Mouse (Mus musculus) myocyte (in vitro differentiated cells): ENCODE data around the gene Cyp11a1. TPM values are rescaled to one million over a fixed set of nuclear protein-coding genes. Genes with fewer than 3 reads are reported as not detected.

Experiments
- H3K27me3 ChIP-seq: one replicate; pipeline ENCODE4 v1.6.1; 2011; ENCODE audit not compliant: control insufficient read depth, insufficient read depth, insufficient read length
- H3K36me3 ChIP-seq: one replicate; pipeline ENCODE4 v1.6.1; 2011; ENCODE audit not compliant: control insufficient read depth, insufficient read depth
- H3K4me2 ChIP-seq: one replicate; pipeline ENCODE4 v1.6.1; 2011; ENCODE audit warnings: low read depth, control low read depth
- H3K4me3 ChIP-seq: one replicate; pipeline ENCODE4 v1.5.1; 2011; ENCODE audit warnings: mild to moderate bottlenecking, control low read depth, moderate library complexity
- H3K79me2 ChIP-seq: one replicate; pipeline ENCODE4 v1.6.1; 2011; ENCODE audit not compliant: control insufficient read depth, insufficient read depth
- H3ac ChIP-seq: one replicate; pipeline ENCODE4 v1.6.1; 2011; ENCODE audit not compliant: control insufficient read depth, insufficient read length
- CEBPB ChIP-seq: IDR thresholded peaks from 2 replicates; pipeline ENCODE4 v1.6.1; 2011; ENCODE audit warnings: mild to moderate bottlenecking, moderate library complexity; ENCODE audit not compliant: poor library complexity, insufficient read depth, severe bottlenecking
- E2F4 ChIP-seq: IDR thresholded peaks from one replicate; pipeline ENCODE4 v1.6.1; 2011; ENCODE audit warnings: mild to moderate bottlenecking, control low read depth, moderate library complexity; ENCODE audit not compliant: insufficient read depth
- MAX ChIP-seq: IDR thresholded peaks from one replicate; pipeline ENCODE4 v1.6.1; 2011; ENCODE audit warnings: low read depth, mild to moderate bottlenecking, control low read depth
- MYOD1 ChIP-seq, 3 experiments: IDR thresholded peaks; one replicate each; pipeline ENCODE4 v1.6.1; 2011; ENCODE audit warnings: control low read depth in 2 of 3, low read depth in 2 of 3, mild to moderate bottlenecking in 2 of 3, moderate library complexity in 1 of 3; ENCODE audit not compliant: insufficient read length in 2 of 3, control insufficient read depth in 1 of 3
- MYOG ChIP-seq, 3 experiments: IDR thresholded peaks; one replicate each; pipeline ENCODE4 v1.6.1; 2011; ENCODE audit warnings: control low read depth in 2 of 3, low read depth in 2 of 3, mild to moderate bottlenecking in 2 of 3; ENCODE audit not compliant: insufficient read length in 2 of 3, control insufficient read depth in 1 of 3, insufficient read depth in 1 of 3
- POLR2A ChIP-seq: IDR thresholded peaks from one replicate; pipeline ENCODE4 v1.6.1; 2011; ENCODE audit warnings: low read depth, mild to moderate bottlenecking, control low read depth, moderate library complexity; ENCODE audit not compliant: insufficient read length
- POLR2AphosphoS2 ChIP-seq: IDR thresholded peaks from one replicate; pipeline ENCODE4 v1.6.1; 2011; ENCODE audit warnings: low read depth, control low read depth; ENCODE audit not compliant: insufficient read length
- REST ChIP-seq: IDR thresholded peaks from one replicate; pipeline ENCODE4 v1.6.1; 2011; ENCODE audit warnings: mild to moderate bottlenecking, control low read depth, moderate library complexity; ENCODE audit not compliant: insufficient read depth, insufficient read length
- SRF ChIP-seq: IDR thresholded peaks from one replicate; pipeline ENCODE4 v1.6.1; 2011; ENCODE audit warnings: low read depth; ENCODE audit not compliant: control insufficient read depth, insufficient read length
- TCF12 ChIP-seq: IDR thresholded peaks from one replicate; pipeline ENCODE4 v1.6.1; 2011; ENCODE audit warnings: mild to moderate bottlenecking, control low read depth; ENCODE audit not compliant: poor library complexity, insufficient read depth, severe bottlenecking
- TCF3 ChIP-seq: IDR thresholded peaks from one replicate; pipeline ENCODE4 v1.6.1; 2011; ENCODE audit warnings: low read depth, control low read depth; ENCODE audit not compliant: insufficient read length
- USF1 ChIP-seq: IDR thresholded peaks from one replicate; pipeline ENCODE4 v1.6.1; 2011; ENCODE audit warnings: low read depth, mild to moderate bottlenecking, control low read depth, moderate library complexity
- polyA plus RNA-seq: library from polyadenylated mRNA; unstranded; fragments of >200 nt; fragmentation: generic; extraction: Trizol; gene quantifications from one replicate; pipeline ENCODE4 v1.2.1, GENCODE M21; 2012; ENCODE audit warnings: missing spikeins

The Cyp11a1 gene
- polyA plus RNA-seq, 1 experiment = 0.11 TPM

DNA sequence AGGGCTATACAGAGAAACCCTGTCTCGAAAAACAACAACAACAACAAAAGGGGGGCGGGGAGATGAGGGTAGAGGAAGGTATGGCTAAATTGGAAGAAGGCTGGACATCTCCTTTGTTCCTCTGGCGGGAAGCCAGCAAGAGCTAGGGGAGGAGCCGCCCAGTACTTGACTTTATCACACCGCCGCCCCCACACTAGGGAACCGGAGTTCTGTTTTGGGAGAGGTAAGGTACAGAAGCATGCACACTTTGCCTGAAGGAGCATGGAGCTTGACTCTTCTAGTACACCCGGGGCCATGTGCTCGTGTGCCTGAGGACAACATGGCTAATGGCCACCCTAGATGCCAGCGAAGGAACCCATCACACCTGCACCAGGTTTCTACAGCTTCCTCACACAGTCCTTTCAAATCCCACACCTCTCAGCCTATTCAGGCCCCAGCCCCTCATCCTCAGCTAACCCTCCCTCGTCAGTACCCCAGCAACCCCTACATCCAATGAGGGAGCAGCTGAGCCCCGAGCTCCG is 8.6 kb upstream of the Cyp11a1 start:
- no peak overlapping the region for H3K4me2 ChIP-seq
- peaks cover 8% of the 10 kb centered on the region for H3K27me3 ChIP-seq
- H3ac ChIP-seq = no peak overlapping the region
- no peak for TF ChIP-seq MYOD1 (IDR thresholded peaks at IDR 0.05; ENCODE audit: control insufficient read depth in 1 of 3, insufficient read length in 2 of 3, low read depth in 2 of 3)
- TF ChIP-seq SRF = no peak
- no peak for TF ChIP-seq POLR2A
- no peak for TF ChIP-seq POLR2AphosphoS2
- no peak for TF ChIP-seq USF1
- TF ChIP-seq REST = no peak
- TF ChIP-seq TCF3 = no peak
- TF ChIP-seq TCF12 = no peak
- TF ChIP-seq MAX = no peak
- TF ChIP-seq MYOG (IDR thresholded peaks at IDR 0.05; ENCODE audit: control insufficient read depth in 1 of 3, insufficient read depth in 1 of 3, insufficient read length in 2 of 3, low read depth in 2 of 3) = no peak
- TF ChIP-seq E2F4 = no peak
- no peak overlapping the region for H3K4me3 ChIP-seq
- no peaks in the 10 kb centered on the region for H3K36me3 ChIP-seq
- H3K79me2 ChIP-seq = no peaks in the 10 kb centered on the region

DNA sequence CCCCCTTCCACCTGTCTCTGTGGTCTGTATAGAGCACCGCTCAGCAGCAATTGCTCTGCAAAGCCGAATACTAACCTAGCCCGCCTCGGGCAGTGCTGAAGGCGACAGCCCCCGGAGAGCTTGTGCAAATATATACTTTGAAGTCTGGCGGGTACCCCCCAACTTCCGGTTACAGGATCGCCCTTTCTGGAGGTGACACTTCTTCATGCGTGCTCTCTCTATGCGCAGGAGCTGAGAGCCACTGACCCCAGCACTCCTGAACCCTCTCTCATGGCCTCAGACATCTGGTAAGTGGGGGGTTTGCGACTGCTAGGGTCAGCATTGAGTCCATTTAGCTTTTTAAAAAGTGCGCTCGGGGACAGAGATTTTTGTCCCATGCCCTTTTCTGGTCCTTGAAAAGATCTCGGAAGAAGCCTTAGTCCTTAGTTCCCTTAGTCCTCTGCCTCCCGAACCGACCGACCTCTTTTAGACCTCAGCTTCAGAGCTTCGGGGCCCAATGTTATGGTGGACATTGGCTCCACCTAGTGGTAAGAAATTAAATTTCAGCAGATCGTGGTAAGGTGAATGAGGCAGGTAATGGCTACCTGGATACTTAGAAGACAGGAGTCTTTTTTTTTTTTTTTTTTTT is 8.1 kb upstream of the Cyp11a1 start:
- Histone ChIP-seq H3K79me2 (no peaks in the 10 kb centered on the region), H3K4me3 (no peak overlapping the region), H3K27me3 (peaks cover 8% of the 10 kb centered on the region), H3K36me3 (no peaks in the 10 kb centered on the region), H3K4me2 (peak overlapping the region; percentile 55), H3ac (no peak overlapping the region)
- TF ChIP-seq MAX = no peak
- no peak for TF ChIP-seq CEBPB
- TF ChIP-seq POLR2AphosphoS2 = no peak

DNA sequence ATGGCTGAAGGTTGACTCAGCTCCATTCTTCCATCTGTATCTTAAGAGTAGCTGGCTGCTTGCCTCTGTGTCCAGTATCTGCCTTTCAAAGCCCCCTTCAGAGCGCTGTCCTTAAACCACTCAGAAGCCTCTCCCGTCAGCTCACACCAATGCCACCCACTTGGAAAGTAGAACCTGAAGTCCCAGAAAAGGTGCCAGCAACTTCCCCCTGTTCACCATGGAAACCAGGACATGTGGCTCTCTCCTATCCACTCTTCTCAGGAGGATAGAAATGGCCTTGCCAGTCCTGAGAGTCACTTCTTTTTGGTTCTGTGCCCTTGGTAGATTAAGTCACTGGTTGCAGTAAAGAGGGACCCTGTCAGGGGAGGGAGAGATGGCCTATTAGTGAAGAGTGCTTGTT is 7.5 kb upstream of the Cyp11a1 start:
- Histone ChIP-seq H3K4me2 (no peak overlapping the region), H3K4me3 (no peak overlapping the region), H3ac (no peak overlapping the region), H3K36me3 (no peaks in the 10 kb centered on the region), H3K27me3 (peaks cover 8% of the 10 kb centered on the region), H3K79me2 (no peaks in the 10 kb centered on the region)
- TF ChIP-seq POLR2A (no peak), USF1 (no peak), POLR2AphosphoS2 (no peak), SRF (no peak), E2F4 (no peak)

DNA sequence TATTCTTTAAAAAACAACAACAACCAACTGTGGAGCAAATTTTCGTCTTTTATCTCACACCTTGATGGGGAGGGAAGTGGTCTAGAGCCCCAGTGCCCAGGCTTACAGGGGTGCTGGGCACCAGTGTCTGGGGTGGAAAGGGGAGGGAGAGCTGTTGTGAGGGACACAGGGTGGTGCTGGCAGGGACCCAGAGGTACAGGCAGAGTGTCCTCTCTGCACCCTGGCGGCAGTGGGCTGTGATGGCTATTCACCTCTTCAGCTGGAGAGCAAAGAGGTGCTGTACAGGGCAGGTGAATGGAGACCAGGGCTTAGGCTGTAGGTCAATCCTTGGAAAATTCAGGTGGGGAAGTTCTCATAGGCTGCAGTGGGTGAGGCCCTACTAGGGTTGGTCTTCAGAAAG is 6.5 kb upstream of the Cyp11a1 start:
- TF ChIP-seq CEBPB (no peak), SRF (no peak), MAX (no peak), REST (no peak), MYOG (IDR thresholded peaks at IDR 0.05; ENCODE audit: control insufficient read depth in 1 of 3, insufficient read depth in 1 of 3, insufficient read length in 2 of 3, low read depth in 2 of 3) (no peak), TCF12 (no peak), USF1 (no peak), TCF3 (no peak), E2F4 (no peak), MYOD1 (IDR thresholded peaks at IDR 0.05; ENCODE audit: control insufficient read depth in 1 of 3, insufficient read length in 2 of 3, low read depth in 2 of 3) (no peak), POLR2A (no peak), POLR2AphosphoS2 (no peak)
- Histone ChIP-seq H3K79me2 (no peaks in the 10 kb centered on the region), H3K4me2 (no peak overlapping the region), H3K36me3 (no peaks in the 10 kb centered on the region), H3K4me3 (no peak overlapping the region), H3K27me3 (peaks cover 8% of the 10 kb centered on the region), H3ac (no peak overlapping the region)

DNA sequence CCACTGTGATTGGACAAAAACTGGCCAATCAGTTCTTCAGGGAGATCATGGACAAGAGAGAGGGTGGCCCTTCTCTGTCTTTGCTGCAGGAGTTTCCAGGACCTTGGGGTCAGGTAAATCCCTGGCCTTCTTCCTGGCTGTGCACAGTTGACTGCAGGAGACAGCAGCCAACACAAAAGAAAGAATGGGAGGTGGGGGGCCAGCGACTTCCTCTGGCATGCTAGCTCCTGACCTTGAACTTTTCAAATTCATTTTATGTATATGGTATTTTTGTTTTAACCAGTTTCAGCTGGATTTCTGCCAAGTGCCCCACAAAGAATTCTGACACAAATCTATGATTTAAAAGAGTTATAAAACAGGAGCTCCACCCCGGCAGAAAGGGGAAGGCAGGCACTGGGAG is 2.9 kb upstream of the Cyp11a1 start:
- Histone ChIP-seq H3K4me2 (no peak overlapping the region), H3ac (no peak overlapping the region), H3K79me2 (no peaks in the 10 kb centered on the region), H3K27me3 (peaks cover 8% of the 10 kb centered on the region), H3K36me3 (no peaks in the 10 kb centered on the region), H3K4me3 (no peak overlapping the region)
- TF ChIP-seq USF1 = no peak
- TF ChIP-seq MYOG (IDR thresholded peaks at IDR 0.05; ENCODE audit: control insufficient read depth in 1 of 3, insufficient read depth in 1 of 3, insufficient read length in 2 of 3, low read depth in 2 of 3) = no peak
- TF ChIP-seq REST = no peak
- TF ChIP-seq POLR2A = no peak
- no peak for TF ChIP-seq MYOD1 (IDR thresholded peaks at IDR 0.05; ENCODE audit: control insufficient read depth in 1 of 3, insufficient read length in 2 of 3, low read depth in 2 of 3)
- no peak for TF ChIP-seq TCF12
- TF ChIP-seq MAX = no peak
- TF ChIP-seq TCF3 = no peak
- TF ChIP-seq E2F4 = no peak
- TF ChIP-seq SRF = no peak
- TF ChIP-seq POLR2AphosphoS2 = no peak
- no peak for TF ChIP-seq CEBPB
